Mouse (Mus musculus) ES-Bruce4 (cell line): ENCODE measurements around the gene Bicdl1.

Experiments used
- CTCF ChIP-seq: IDR thresholded peaks from one replicate; pipeline ENCODE4 v1.8.1; 2011; ENCODE audit warnings: low read depth, low read length
- POLR2A ChIP-seq: IDR thresholded peaks from one replicate; pipeline ENCODE4 v1.8.1; 2011; ENCODE audit warnings: low read length; ENCODE audit not compliant: insufficient read depth

DNA sequence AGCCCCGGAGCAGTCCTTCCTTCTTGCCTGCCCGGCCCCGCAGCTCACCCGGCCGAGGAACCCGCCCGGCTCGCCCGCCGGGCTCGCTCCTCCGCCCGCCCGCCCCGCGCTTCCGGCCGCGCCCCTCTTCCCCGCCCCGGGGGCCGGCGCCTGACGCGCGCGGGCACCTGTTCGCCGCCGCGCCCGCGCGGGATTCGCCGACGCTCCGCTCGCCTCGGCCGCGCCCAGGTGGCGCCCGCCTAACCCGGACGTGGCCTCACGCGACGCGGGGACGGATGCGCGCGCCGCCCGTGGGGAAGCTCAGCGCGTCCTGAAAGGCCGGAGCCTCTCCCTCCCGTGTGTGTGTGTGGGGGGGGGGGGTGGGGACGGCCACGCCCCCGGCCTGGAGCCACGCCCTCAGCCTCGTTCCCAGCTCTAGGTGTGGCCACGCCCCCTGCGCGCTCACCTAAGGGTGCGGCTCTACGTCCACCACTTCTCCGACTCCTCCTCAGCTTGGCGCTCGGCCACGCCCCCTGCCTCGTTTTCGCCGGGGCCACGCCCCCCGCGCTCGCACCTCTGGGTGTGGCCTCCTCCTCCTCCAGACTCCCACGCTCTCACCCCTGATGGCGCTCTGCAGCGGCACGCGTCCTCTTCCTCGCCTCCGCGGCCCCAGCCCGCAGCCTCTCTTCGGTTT lies 891 bp upstream of the Bicdl1 start:
- TF ChIP-seq CTCF = no peak
- no peak for TF ChIP-seq POLR2A
